Mouse (Mus musculus) cerebellum, adult 2 months (tissue): Measurements from ENCODE around the gene Map3k3.

ENCODE experiments used
- CTCF ChIP-seq: fragments of 200-500 bp; IDR thresholded peaks from 2 replicates; pipeline ENCODE4 v1.5.1; 2011; ENCODE audit warnings: low read depth, mild to moderate bottlenecking, control low read depth, low read length, moderate library complexity, borderline replicate concordance; ENCODE audit not compliant: insufficient read depth
- POLR2A ChIP-seq: fragments of 200-500 bp; IDR thresholded peaks from 2 replicates; pipeline ENCODE4 v1.6.1; 2011; ENCODE audit warnings: low read length, control low read depth, borderline replicate concordance; ENCODE audit not compliant: insufficient read depth

DNA sequence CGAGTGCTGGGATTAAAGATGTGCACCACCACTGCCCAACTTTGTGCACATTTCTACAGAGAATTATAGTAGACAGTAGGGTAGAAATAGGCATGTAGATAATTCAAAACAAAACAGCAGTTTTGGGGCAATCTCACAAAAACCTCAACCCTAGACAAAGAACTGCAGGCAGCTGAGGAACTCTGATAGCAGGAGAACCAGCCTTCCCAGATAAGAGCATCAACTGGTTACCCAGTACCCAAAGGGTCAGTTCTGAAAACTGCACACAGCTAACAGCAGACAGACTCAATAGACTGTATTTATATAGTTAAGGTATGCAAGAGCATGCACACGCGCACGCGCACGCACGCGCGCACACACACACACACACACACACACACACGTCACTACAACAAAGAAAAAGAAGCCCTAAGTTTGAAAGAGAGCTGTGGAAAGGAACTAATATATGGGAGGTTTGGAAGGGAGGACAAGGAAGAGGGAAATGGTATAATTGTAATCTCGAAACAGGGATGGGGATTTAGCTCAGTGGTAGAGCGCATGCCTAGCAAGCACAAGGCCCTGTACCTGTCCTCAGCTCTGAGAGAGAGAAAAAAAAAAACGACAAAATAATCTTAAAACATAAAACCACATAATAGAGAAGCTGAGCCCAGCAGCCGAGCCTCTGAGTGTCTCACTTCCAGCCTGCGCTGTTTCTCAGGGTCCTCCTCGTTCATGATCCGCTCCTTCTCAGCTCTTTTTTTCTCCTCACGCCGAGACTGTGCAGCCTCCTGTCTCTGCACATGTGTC is 117.1 kb downstream of the Map3k3 start:
- no peak for TF ChIP-seq CTCF
- TF ChIP-seq POLR2A: no peak
